Mouse (Mus musculus): ENCODE measurements around the gene Tmc3.

Tmc3 gene

GRCm38 (mm10) chr7:83637781-83638583, 53.3 kb downstream of the Tmc3 start:
- DNase-seq (ENCODE audit: low spot score) = no peak

GRCm38 (mm10) chr7:83639084-83639483, 54.4 kb downstream of the Tmc3 start:
- no peak for DNase-seq (ENCODE audit: low spot score)

- no peak for DNase-seq (ENCODE audit: low spot score)
Measured at GRCm38 (mm10) chr7:83640581-83640980, 55.9 kb downstream of the Tmc3 start.

- no peak for DNase-seq (ENCODE audit: low spot score)
Measured at GRCm38 (mm10) chr7:83641163-83641562, 56.4 kb downstream of the Tmc3 start.

GRCm38 (mm10) chr7:83643581-83643980, 58.9 kb downstream of the Tmc3 start:
- DNase-seq (ENCODE audit: low spot score) = no peak

GRCm38 (mm10) chr7:83644761-83645160, 60.0 kb downstream of the Tmc3 start:
- no peak for DNase-seq (ENCODE audit: low spot score)

GRCm38 (mm10) chr7:83645476-83645875, 60.7 kb downstream of the Tmc3 start:
- no peak for DNase-seq (ENCODE audit: low spot score)

GRCm38 (mm10) chr7:83648807-83649206, 64.1 kb downstream of the Tmc3 start:
- no peak for DNase-seq (ENCODE audit: low spot score)

- DNase-seq (ENCODE audit: low spot score) = no peak
Measured at GRCm38 (mm10) chr7:83650638-83651037, 65.9 kb downstream of the Tmc3 start.

- DNase-seq (ENCODE audit: low spot score) = no peak
Measured at GRCm38 (mm10) chr7:83652498-83652897, 67.8 kb downstream of the Tmc3 start.

GRCm38 (mm10) chr7:83653605-83654051, 68.9 kb downstream of the Tmc3 start:
- DNase-seq (ENCODE audit: low spot score) = no peak

GRCm38 (mm10) chr7:83654196-83654595, 69.5 kb downstream of the Tmc3 start:
- DNase-seq (ENCODE audit: low spot score) = no peak

GRCm38 (mm10) chr7:83654938-83655630, 70.4 kb downstream of the Tmc3 start:
- no peak for DNase-seq (ENCODE audit: low spot score)

GRCm38 (mm10) chr7:83658716-83659115, 74.0 kb downstream of the Tmc3 start:
- DNase-seq (ENCODE audit: low spot score) = no peak

GRCm38 (mm10) chr7:83659159-83660065, 74.7 kb downstream of the Tmc3 start:
- no peak for DNase-seq (ENCODE audit: low spot score)

GRCm38 (mm10) chr7:83660273-83660691, 75.6 kb downstream of the Tmc3 start:
- no peak for DNase-seq (ENCODE audit: low spot score)

- no peak for DNase-seq (ENCODE audit: low spot score)
Measured at GRCm38 (mm10) chr7:83661031-83661430, 76.3 kb downstream of the Tmc3 start.

GRCm38 (mm10) chr7:83661763-83662162, 77.0 kb downstream of the Tmc3 start:
- no peak for DNase-seq (ENCODE audit: low spot score)

- no peak for DNase-seq (ENCODE audit: low spot score)
Measured at GRCm38 (mm10) chr7:83662711-83663375, 78.1 kb downstream of the Tmc3 start.

- DNase-seq (ENCODE audit: low spot score) = no peak
Measured at GRCm38 (mm10) chr7:83666087-83666595, 81.4 kb downstream of the Tmc3 start.

- DNase-seq (ENCODE audit: low spot score) = no peak
Measured at GRCm38 (mm10) chr7:83667936-83668645, 83.4 kb downstream of the Tmc3 start.

Data from ovary, postnatal 10 days (tissue).